Mouse (Mus musculus) testis, adult 2 months (tissue): ENCODE results near the gene Hspb7.

Source experiments
- CTCF ChIP-seq: fragments of 200-500 bp; IDR thresholded peaks from 2 replicates; pipeline ENCODE4 v1.5.1; 2012; ENCODE audit warnings: low read depth, mild to moderate bottlenecking, inconsistent platforms, low read length, moderate library complexity; ENCODE audit not compliant: control insufficient read depth, insufficient read depth, insufficient replicate concordance
- POLR2A ChIP-seq: fragments of 200-500 bp; IDR thresholded peaks from 2 replicates; pipeline ENCODE4 v1.6.1; 2012; ENCODE audit warnings: low read depth, mild to moderate bottlenecking, inconsistent platforms, low read length, moderate library complexity; ENCODE audit not compliant: control insufficient read depth

DNA sequence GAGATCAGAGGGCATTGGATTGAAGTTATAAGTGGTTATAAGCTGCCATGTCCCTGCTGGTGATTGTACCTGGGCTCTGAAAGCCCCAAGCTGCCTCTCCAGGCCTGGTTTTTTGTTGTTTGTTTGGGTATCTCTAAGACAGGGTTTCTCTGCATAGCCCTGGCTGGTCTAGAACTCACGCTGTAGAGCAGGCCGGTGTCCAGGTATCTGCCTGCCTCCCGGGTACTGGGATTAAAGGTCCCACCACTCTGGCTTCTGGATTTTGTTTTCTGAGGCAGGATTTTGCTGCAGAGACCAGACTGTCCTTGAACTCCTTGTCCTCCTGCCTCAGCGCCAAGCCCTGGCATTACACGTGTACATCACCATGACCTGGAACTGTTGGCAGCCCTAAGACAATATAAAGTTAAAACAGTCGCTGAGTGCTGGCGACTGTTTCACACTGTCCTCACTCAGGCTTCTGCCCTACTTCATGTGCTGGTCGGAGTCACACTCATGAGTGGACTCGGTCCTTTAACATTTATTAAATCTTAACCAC, 31.4 kb downstream of the Hspb7 start:
- no peak for TF ChIP-seq CTCF
- no peak for TF ChIP-seq POLR2A
